Mouse (Mus musculus) brown adipose tissue, adult 24 weeks (tissue): ENCODE results near the gene Snx33. TPM values are rescaled to one million over a fixed set of nuclear protein-coding genes. Genes with fewer than 3 reads are reported as not detected.
"Not testable (repeated sequence)": the region's sequence is repeated elsewhere in the genome, so short reads cannot be mapped to it uniquely, and the experiment has no call there.

Source experiments
- H3K27ac ChIP-seq: fragments of 200-500 bp; replicated peaks from 2 replicates; pipeline ENCODE4 v1.5.1; 2012; ENCODE audit warnings: low read depth, mild to moderate bottlenecking, low read length
- H3K4me1 ChIP-seq: fragments of 200-500 bp; 2 replicates; pipeline ENCODE4 v1.6.1; 2012; ENCODE audit warnings: low read length, mixed read lengths; ENCODE audit not compliant: control insufficient read depth, insufficient read depth, insufficient read length
- H3K4me3 ChIP-seq: fragments of 200-500 bp; 2 replicates; pipeline ENCODE4 v1.5.1; 2012; ENCODE audit warnings: low read depth, mild to moderate bottlenecking, low read length, moderate library complexity; ENCODE audit not compliant: insufficient read depth
- polyA plus RNA-seq: library from polyadenylated mRNA; stranded (reverse); fragments of >200 nt; gene quantifications from 2 replicates; pipeline ENCODE4 v1.2.4, GENCODE M21; 2012; ENCODE audit not compliant: missing spikeins, insufficient read depth, insufficient read length

The Snx33 gene
- polyA plus RNA-seq, 1 experiment: 6.8 TPM

DNA sequence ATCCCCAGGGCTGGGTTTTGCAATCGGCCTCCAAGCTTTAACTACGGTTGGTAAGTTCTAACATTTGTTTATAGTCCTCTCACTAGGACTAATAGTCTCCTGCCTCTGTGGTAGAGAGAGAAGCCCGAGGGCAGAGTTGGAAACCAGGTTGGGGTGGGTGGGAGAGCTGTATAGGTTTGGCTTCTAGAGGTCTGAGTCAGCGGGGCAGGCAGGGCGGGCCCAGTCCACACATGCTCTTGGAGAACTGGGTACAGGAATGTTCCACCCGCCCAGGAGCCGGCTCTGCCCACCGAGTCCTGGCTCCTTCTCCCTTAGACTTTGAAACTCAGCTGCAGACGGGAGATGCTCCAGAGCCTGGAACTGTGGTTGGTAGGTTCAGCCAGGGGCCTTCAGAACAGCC lies 14.2 kb downstream of the Snx33 start:
- no peak overlapping the region for H3K4me3 ChIP-seq
- no peak overlapping the region for H3K27ac ChIP-seq
- peaks cover 14% of the 10 kb centered on the region for H3K4me1 ChIP-seq

DNA sequence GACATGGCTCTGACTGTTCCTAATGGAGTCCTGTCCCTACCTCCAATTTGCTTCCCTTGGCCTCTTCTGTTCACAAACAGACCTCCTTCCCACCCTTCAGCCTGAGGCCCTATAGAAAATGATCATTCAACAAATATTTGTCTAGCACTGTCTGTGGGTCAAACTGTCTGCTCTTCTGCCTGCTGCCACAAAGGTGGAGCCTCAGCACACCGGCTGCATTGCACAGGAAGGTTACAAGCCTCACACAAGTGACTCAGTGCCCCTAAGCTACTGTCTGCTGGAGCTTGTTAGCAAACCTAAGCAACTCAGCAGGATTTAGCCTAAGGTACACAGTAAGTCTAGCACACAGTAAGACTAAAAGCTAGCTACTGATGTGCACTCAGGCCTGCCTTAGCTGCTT lies 17.2 kb downstream of the Snx33 start:
- H3K4me3 ChIP-seq: no peak overlapping the region
- no peak overlapping the region for H3K27ac ChIP-seq
- peaks cover 10% of the 10 kb centered on the region for H3K4me1 ChIP-seq

- H3K4me3 ChIP-seq, H3K4me1 ChIP-seq, H3K27ac ChIP-seq: not testable (repeated sequence)
These were observed 18.2 kb downstream of the Snx33 start for GRCm38 (mm10) chr9:56909991-56910390.

DNA sequence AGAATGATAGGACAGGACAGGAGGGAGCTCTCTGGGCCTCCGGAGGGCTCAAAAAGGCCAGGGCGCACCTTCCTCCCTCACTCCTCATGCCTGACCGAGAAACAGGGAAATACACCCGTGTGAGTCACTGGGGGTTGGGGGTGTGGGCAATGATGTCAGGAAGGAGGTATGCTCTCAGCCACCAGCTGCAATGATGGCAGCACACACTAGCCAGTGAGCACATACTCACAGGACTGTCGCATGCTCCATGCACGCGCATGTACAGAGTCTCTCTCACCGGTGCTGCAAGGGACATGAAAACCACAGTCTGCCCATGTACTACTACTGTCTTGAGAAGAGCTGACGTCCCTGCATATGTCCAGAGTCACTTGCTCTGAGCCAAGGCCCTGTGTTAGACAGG lies 20.6 kb downstream of the Snx33 start:
- no peak overlapping the region for H3K4me3 ChIP-seq
- no peak overlapping the region for H3K27ac ChIP-seq

GRCm38 (mm10) chr9:56903662-56904061 lies 24.5 kb downstream of the Snx33 start:
- Histone ChIP-seq H3K4me3 (no peak overlapping the region), H3K27ac (no peak overlapping the region), H3K4me1 (peaks cover 6% of the 10 kb centered on the region)

More for the DNA sequence above, 20.6 kb downstream of the Snx33 start:
- H3K4me1 ChIP-seq: no peaks in the 10 kb centered on the region

DNA sequence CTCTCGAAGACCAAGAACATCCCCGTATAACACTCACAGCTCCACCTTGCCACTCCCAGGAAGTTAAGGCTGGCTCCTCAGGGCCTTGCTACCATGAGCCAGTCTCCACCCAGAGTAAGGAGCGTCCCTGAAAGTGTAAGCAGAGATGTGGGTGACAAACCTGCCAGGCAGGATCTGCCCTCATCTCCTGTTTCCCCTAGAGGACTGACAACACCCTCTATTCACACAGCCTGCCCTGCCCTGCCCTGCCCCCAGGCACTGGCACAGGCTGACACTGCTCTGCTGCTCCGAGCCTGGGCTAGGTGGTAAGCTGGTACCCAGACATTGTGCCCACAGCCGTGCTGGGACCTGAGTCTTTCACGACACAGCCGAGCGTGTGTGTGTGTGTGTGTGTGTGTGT lies 27.0 kb downstream of the Snx33 start:
- peaks cover 6% of the 10 kb centered on the region for H3K4me1 ChIP-seq
- H3K4me3 ChIP-seq: no peak overlapping the region
- H3K27ac ChIP-seq: no peak overlapping the region

GRCm38 (mm10) chr9:56900571-56900970 lies 27.6 kb downstream of the Snx33 start:
- Histone ChIP-seq H3K27ac (no peak overlapping the region), H3K4me1 (peaks cover 6% of the 10 kb centered on the region), H3K4me3 (no peak overlapping the region)

DNA sequence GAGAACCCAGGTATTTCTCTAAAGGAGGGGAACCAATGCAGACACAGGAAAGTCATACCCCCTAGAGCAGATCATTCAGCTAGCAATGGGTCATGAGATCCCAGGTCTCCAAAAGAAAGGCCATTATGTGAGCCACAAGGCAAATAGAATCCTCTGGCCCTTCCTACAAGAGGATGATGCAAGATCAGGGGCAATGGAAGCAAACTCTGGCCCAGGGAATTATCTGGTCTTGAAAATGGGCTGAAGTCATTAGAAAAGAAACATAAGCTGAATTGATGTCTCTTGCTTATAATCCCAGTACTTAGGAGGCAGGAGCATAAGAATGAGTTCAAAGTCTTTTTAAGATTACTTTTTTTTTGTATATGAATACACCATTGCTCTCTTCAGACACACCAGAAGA lies 28.1 kb downstream of the Snx33 start:
- Histone ChIP-seq H3K4me1 (peaks cover 6% of the 10 kb centered on the region), H3K4me3 (no peak overlapping the region), H3K27ac (no peak overlapping the region)

- H3K4me1 ChIP-seq: peaks cover 6% of the 10 kb centered on the region
- H3K27ac ChIP-seq: no peak overlapping the region
- H3K4me3 ChIP-seq: no peak overlapping the region
These were observed 28.8 kb downstream of the Snx33 start for GRCm38 (mm10) chr9:56899409-56899808.

- no peak overlapping the region for H3K27ac ChIP-seq
- H3K4me3 ChIP-seq: no peak overlapping the region
- H3K4me1 ChIP-seq: peaks cover 6% of the 10 kb centered on the region
These were observed 31.4 kb downstream of the Snx33 start for GRCm38 (mm10) chr9:56896779-56897178.

GRCm38 (mm10) chr9:56894006-56894405 lies 34.2 kb downstream of the Snx33 start:
- no peak overlapping the region for H3K4me3 ChIP-seq
- H3K4me1 ChIP-seq: no peaks in the 10 kb centered on the region
- no peak overlapping the region for H3K27ac ChIP-seq

DNA sequence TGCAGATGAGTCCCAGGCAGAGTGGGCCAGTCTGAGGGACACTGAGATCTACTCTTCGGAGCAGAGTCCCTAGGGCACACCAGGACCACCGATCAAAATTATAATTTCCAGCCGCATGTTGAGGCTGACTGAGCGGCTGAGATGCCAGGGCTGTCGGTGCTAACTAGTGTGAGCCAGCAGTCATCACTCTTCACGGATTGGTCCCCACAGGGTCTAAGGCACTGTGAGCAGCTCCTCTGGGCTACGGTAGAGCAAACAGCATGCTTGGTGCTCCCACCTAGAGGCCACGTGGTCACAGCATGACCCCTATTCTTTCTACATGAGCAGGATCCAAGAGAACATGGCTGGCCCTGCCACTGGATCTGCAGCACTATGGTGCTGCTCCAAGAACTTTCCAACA lies 34.9 kb downstream of the Snx33 start:
- Histone ChIP-seq H3K4me3 (no peak overlapping the region), H3K27ac (no peak overlapping the region), H3K4me1 (no peaks in the 10 kb centered on the region)

- Histone ChIP-seq H3K4me1 (no peaks in the 10 kb centered on the region), H3K4me3 (no peak overlapping the region), H3K27ac (no peak overlapping the region)
These were observed 36.1 kb downstream of the Snx33 start for GRCm38 (mm10) chr9:56892111-56892510.

GRCm38 (mm10) chr9:56891517-56892011 lies 36.6 kb downstream of the Snx33 start:
- Histone ChIP-seq H3K4me3 (no peak overlapping the region), H3K27ac (no peak overlapping the region), H3K4me1 (no peaks in the 10 kb centered on the region)

- Histone ChIP-seq H3K4me3 (no peak overlapping the region), H3K27ac (no peak overlapping the region), H3K4me1 (no peaks in the 10 kb centered on the region)
These were observed 37.5 kb downstream of the Snx33 start for GRCm38 (mm10) chr9:56890522-56891250.

GRCm38 (mm10) chr9:56889817-56890216 lies 38.4 kb downstream of the Snx33 start:
- Histone ChIP-seq H3K4me1 (no peaks in the 10 kb centered on the region), H3K27ac (no peak overlapping the region), H3K4me3 (no peak overlapping the region)
